Mouse (Mus musculus): ENCODE measurements around the gene Olfr653.

DNA sequence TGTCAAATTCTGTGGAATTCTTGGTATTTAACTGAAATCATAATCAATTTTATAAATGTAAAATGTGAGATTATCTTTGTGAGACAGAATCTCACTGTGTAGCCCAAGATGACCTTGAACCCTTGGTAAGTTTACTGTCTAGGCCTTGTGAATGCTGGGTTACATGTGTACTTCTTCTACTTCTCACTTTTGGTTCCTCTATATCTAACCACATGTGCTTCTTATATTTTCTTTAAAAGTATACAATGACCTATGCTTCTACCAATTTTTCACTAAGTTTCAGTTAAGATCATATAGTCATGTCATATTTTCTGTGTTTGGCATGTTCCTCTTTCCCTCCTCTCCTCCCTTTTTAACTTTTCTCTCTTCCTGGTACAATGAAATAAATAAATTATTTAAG, 27.6 kb downstream of the Olfr653 start:
- no peak for TF ChIP-seq CTCF (IDR thresholded peaks at IDR 0.05; ENCODE audit: borderline replicate concordance, control insufficient read depth, extremely low read depth, insufficient read depth, low read length, poor library complexity)
- no peak for TF ChIP-seq POLR2A (IDR thresholded peaks at IDR 0.05; ENCODE audit: control insufficient read depth, extremely low read depth, insufficient read depth, low read length, poor library complexity)
